17 mouse cellular contexts compared by ENCODE assay signal in genomic region chr4:74271180-74271579, GRCm38 (mm10).
"Had no signal": no experiment of that assay in that cellular context is flagged by ENCODE, and none has a peak within 500 bp of the region (broad histone marks: within the 10 kb centered on the region; RNA-seq: fewer than 3 reads in every experiment).

No protein-coding gene starts in this region.

- ATAC-seq: hindbrain, postnatal 0 days; intestine, embryonic 16.5 days; liver, embryonic 12.5 days had no signal

- DNase-seq: gastrocnemius, adult 2 months; gastrocnemius, postnatal 10 days; gastrocnemius, postnatal 25 days; heart, adult 18-20 months; heart, postnatal 14 days; heart, postnatal 36 days; kidney, adult 11 months; kidney, adult 2 months; kidney, adult 9 months; kidney, postnatal 14 days; kidney, postnatal 36 days; layer of hippocampus, adult 9-11 months; layer of hippocampus, postnatal 36 days; left cerebral cortex, postnatal 4 days had no signal
